15 mouse cellular contexts compared by ENCODE assay signal in the genomic region with DNA sequence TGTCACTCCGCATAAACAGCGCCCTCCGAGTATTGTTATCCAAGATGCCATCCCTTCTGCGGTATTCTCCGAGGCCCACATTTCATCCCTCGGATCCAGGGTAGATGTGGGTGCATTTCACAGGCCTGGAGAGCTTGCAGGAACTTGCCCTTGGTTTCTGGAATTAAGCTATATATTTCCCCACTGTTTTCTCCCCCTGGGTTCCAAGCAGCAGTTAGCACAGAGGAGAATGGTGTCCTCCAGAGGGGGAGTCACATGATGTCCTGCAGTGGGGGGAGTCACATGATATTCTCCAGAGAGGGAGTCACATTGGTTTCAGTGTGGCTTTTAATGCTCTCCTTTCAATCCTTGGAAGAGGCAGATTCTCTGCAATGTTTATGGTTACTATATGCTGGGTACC.
"Had no signal": no experiment of that assay in that cellular context is flagged by ENCODE, and none has a peak within 500 bp of the region (broad histone marks: within the 10 kb centered on the region; RNA-seq: fewer than 3 reads in every experiment).

No protein-coding gene starts in this region.

- H3K9ac ChIP-seq: kidney, embryonic 15.5 days; limb, embryonic 15.5 days; liver, embryonic 12.5 days; lung, embryonic 14.5 days; neural tube, embryonic 12.5 days had no signal

- H3K4me2 ChIP-seq: kidney, embryonic 15.5 days; limb, embryonic 15.5 days; liver, embryonic 12.5 days; lung, embryonic 14.5 days; neural tube, embryonic 12.5 days had no signal

- ATAC-seq: liver, embryonic 12.5 days had no signal

- H3K4me1 ChIP-seq: kidney, embryonic 15.5 days; limb, embryonic 15.5 days; midbrain, embryonic 10.5 days; neural tube, embryonic 12.5 days had no signal

- DNase-seq: kidney, adult 2 months; kidney, postnatal 14 days; layer of hippocampus, postnatal 36 days; lung, embryonic 14.5 days; lung, postnatal 10 days; lung, postnatal 4 days; midbrain, embryonic 14.5 days; right cerebral cortex, adult 18-20 months; right cerebral cortex, postnatal 25 days had no signal

- H3K27ac ChIP-seq: kidney, embryonic 15.5 days; limb, embryonic 15.5 days; liver, embryonic 12.5 days; midbrain, embryonic 10.5 days; neural tube, embryonic 12.5 days had no signal

- H3K9me3 ChIP-seq: kidney, embryonic 15.5 days; limb, embryonic 15.5 days; liver, embryonic 12.5 days; midbrain, embryonic 10.5 days; neural tube, embryonic 12.5 days had no signal

- H3K4me3 ChIP-seq: kidney, embryonic 15.5 days; limb, embryonic 15.5 days; liver, embryonic 12.5 days; midbrain, embryonic 10.5 days; myocyte; neural tube, embryonic 12.5 days had no signal

- H3K36me3 ChIP-seq: liver, embryonic 12.5 days; neural tube, embryonic 12.5 days had no signal

- H3K27me3 ChIP-seq: kidney, embryonic 15.5 days; limb, embryonic 15.5 days; liver, embryonic 12.5 days; neural tube, embryonic 12.5 days had no signal
